Mouse (Mus musculus) olfactory bulb, adult 2 months (tissue): ENCODE measurements around the gene Rere. TPM values are rescaled to one million over a fixed set of nuclear protein-coding genes. Genes with fewer than 3 reads are reported as not detected.
"Not testable (repeated sequence)": the region's sequence is repeated elsewhere in the genome, so short reads cannot be mapped to it uniquely, and the experiment has no call there.

Source experiments
- H3K27ac ChIP-seq: fragments of 200-500 bp; 2 replicates; pipeline ENCODE4 v1.5.1; 2012; ENCODE audit warnings: low read depth, low read length; ENCODE audit not compliant: insufficient read depth
- H3K4me1 ChIP-seq: fragments of 200-500 bp; 2 replicates; pipeline ENCODE4 v1.6.1; 2012; ENCODE audit warnings: low read length; ENCODE audit not compliant: control insufficient read depth, insufficient read depth
- H3K4me3 ChIP-seq: fragments of 200-500 bp; 2 replicates; pipeline ENCODE4 v1.5.1; 2012; ENCODE audit warnings: mild to moderate bottlenecking, low read depth, low read length, moderate library complexity; ENCODE audit not compliant: insufficient read depth
- CTCF ChIP-seq: fragments of 200-500 bp; IDR thresholded peaks from 2 replicates; pipeline ENCODE4 v1.5.1; 2012; ENCODE audit warnings: low read depth, mild to moderate bottlenecking, low read length, moderate library complexity; ENCODE audit not compliant: insufficient read depth
- POLR2A ChIP-seq: fragments of 200-500 bp; IDR thresholded peaks from 2 replicates; pipeline ENCODE4 v1.6.1; 2012; ENCODE audit warnings: mild to moderate bottlenecking, low read depth, low read length, moderate library complexity; ENCODE audit not compliant: insufficient read depth
- WGBS: fragments of 180-500 bp; shearing (Covaris S2); methylation state at CpG from one replicate; pipeline ENCODE4 v1.1.7; 2018; 5-methylcytosine and 5-hydroxymethylcytosine counted together
- polyA plus RNA-seq: library from polyadenylated mRNA; stranded (reverse); fragments of >200 nt; gene quantifications from 2 replicates; pipeline ENCODE4 v1.2.4, GENCODE M21; 2012; ENCODE audit warnings: low replicate concordance; ENCODE audit not compliant: missing spikeins, insufficient read depth, insufficient read length

Rere gene
- polyA plus RNA-seq, 1 experiment = 288 TPM

GRCm38 (mm10) chr4:150286980-150287379 lies 5.5 kb downstream of the Rere start:
- peaks cover 2% of the 10 kb centered on the region; the same call in 1 of the 2 replicates for H3K4me1 ChIP-seq
- H3K27ac ChIP-seq = no peak overlapping the region
- TF ChIP-seq POLR2A = no peak
- TF ChIP-seq CTCF = no peak
- no peak overlapping the region for H3K4me3 ChIP-seq
- WGBS = 75% methylated on average over 8 of the region's 8 CpGs

GRCm38 (mm10) chr4:150287463-150287862 lies 6.0 kb downstream of the Rere start:
- not testable (repeated sequence) for H3K4me1 ChIP-seq, H3K27ac ChIP-seq, H3K4me3 ChIP-seq
- 71% methylated on average over 1 of the region's 1 CpGs for WGBS

- Histone ChIP-seq H3K27ac (no peak overlapping the region), H3K4me3 (no peak overlapping the region), H3K4me1 (peaks cover 2% of the 10 kb centered on the region; the same call in 1 of the 2 replicates)
- 92% methylated on average over 3 of the region's 3 CpGs for WGBS
- no peak for TF ChIP-seq CTCF
- TF ChIP-seq POLR2A = no peak
Measured at GRCm38 (mm10) chr4:150291900-150292299, 10.5 kb downstream of the Rere start.

GRCm38 (mm10) chr4:150294870-150295269 lies 13.4 kb downstream of the Rere start:
- H3K4me1 ChIP-seq = peaks cover 2% of the 10 kb centered on the region; the same call in 1 of the 2 replicates
- H3K4me3 ChIP-seq = no peak overlapping the region
- WGBS = 90% methylated on average over 7 of the region's 7 CpGs
- H3K27ac ChIP-seq = no peak overlapping the region
- TF ChIP-seq POLR2A = no peak
- no peak for TF ChIP-seq CTCF

GRCm38 (mm10) chr4:150295966-150296365 lies 14.5 kb downstream of the Rere start:
- no peak overlapping the region for H3K27ac ChIP-seq
- 97% methylated on average over 7 of the region's 7 CpGs for WGBS
- TF ChIP-seq POLR2A (no peak), CTCF (no peak)
- H3K4me3 ChIP-seq = no peak overlapping the region
- H3K4me1 ChIP-seq = peaks cover 6% of the 10 kb centered on the region

GRCm38 (mm10) chr4:150302726-150303125 lies 21.3 kb downstream of the Rere start:
- WGBS = 96% methylated on average over 8 of the region's 8 CpGs

GRCm38 (mm10) chr4:150306701-150307100 lies 25.3 kb downstream of the Rere start:
- peaks cover 9% of the 10 kb centered on the region for H3K4me1 ChIP-seq
- 63% methylated on average over 2 of the region's 2 CpGs for WGBS
- no peak for TF ChIP-seq POLR2A
- no peak for TF ChIP-seq CTCF
- no peak overlapping the region for H3K4me3 ChIP-seq
- no peak overlapping the region for H3K27ac ChIP-seq

More at GRCm38 (mm10) chr4:150302726-150303125, 21.3 kb downstream of the Rere start:
- TF ChIP-seq CTCF (no peak), POLR2A (no peak)
- Histone ChIP-seq H3K4me3 (no peak overlapping the region), H3K4me1 (peaks cover 8% of the 10 kb centered on the region), H3K27ac (no peak overlapping the region)

GRCm38 (mm10) chr4:150307226-150307625 lies 25.8 kb downstream of the Rere start:
- no peak overlapping the region for H3K27ac ChIP-seq
- peaks cover 9% of the 10 kb centered on the region for H3K4me1 ChIP-seq
- no peak overlapping the region for H3K4me3 ChIP-seq
- 100% methylated on average over 1 of the region's 1 CpGs for WGBS
- TF ChIP-seq POLR2A (no peak), CTCF (no peak)

- Histone ChIP-seq H3K4me1 (peaks cover 19% of the 10 kb centered on the region), H3K27ac (no peak overlapping the region), H3K4me3 (no peak overlapping the region)
- TF ChIP-seq CTCF = no peak
- no peak for TF ChIP-seq POLR2A
- 61% methylated on average over 2 of the region's 2 CpGs for WGBS
Measured at GRCm38 (mm10) chr4:150311431-150311830, 30.0 kb downstream of the Rere start.

GRCm38 (mm10) chr4:150312646-150313045 lies 31.2 kb downstream of the Rere start:
- H3K27ac ChIP-seq = no peak overlapping the region
- TF ChIP-seq POLR2A (no peak), CTCF (no peak)
- H3K4me1 ChIP-seq = peaks cover 19% of the 10 kb centered on the region
- no peak overlapping the region for H3K4me3 ChIP-seq
- 60% methylated on average over 2 of the region's 2 CpGs for WGBS
